In genomic region chr3:54807061-54807661, GRCm38 (mm10) we compare ENCODE assay signal across 8 mouse cellular contexts. TPM values are rescaled to one million over a fixed set of nuclear protein-coding genes. Genes with fewer than 3 reads are reported as not detected.
DNase-seq lines count a peak whose midpoint lies in the region; ATAC-seq and TF ChIP-seq lines count a peak whose summit lies in the region.

No protein-coding gene starts in this region.

- TF ChIP-seq CTCF in forebrain, postnatal 0 days (IDR thresholded peaks at IDR 0.05; ENCODE audit: low read depth) = no peak

- H3K36me3 ChIP-seq in forebrain, postnatal 0 days (ENCODE audit: insufficient read depth) = peaks cover 13% of the 10 kb centered on the region
- peaks cover 13% of the 10 kb centered on the region for H3K36me3 ChIP-seq in midbrain, embryonic 12.5 days

- ATAC-seq in forebrain, postnatal 0 days = peak; percentile 69
- ATAC-seq in midbrain, embryonic 12.5 days (ENCODE audit: low FRiP score, low read depth) = no peak; the same call in none of the 2 replicates

- H3K27me3 ChIP-seq in forebrain, postnatal 0 days (ENCODE audit: insufficient read depth, low read length) = no peaks in the 10 kb centered on the region
- no peaks in the 10 kb centered on the region for H3K27me3 ChIP-seq in midbrain, embryonic 12.5 days

- peak overlapping the region; percentile 94 for H3K4me2 ChIP-seq in forebrain, postnatal 0 days (ENCODE audit: low read depth)
- peak overlapping the region; percentile 94 for H3K4me2 ChIP-seq in midbrain, embryonic 12.5 days (replicated peaks)

- peak overlapping the region; percentile 87 for H3K9ac ChIP-seq in forebrain, postnatal 0 days
- peak overlapping the region; percentile 92 for H3K9ac ChIP-seq in midbrain, embryonic 12.5 days (replicated peaks)

- peak overlapping the region; percentile 95 for H3K27ac ChIP-seq in forebrain, postnatal 0 days (ENCODE audit: low read depth, low read length)
- H3K27ac ChIP-seq in midbrain, embryonic 12.5 days (replicated peaks) = peak overlapping the region; percentile 92

- H3K4me3 ChIP-seq in forebrain, postnatal 0 days (ENCODE audit: low read depth, low read length) = peak overlapping the region; percentile 60
- H3K4me3 ChIP-seq in midbrain, embryonic 12.5 days = peak overlapping the region; percentile 66

- peaks cover 12% of the 10 kb centered on the region; the same call in 1 of the 2 replicates for H3K4me1 ChIP-seq in forebrain, postnatal 0 days (ENCODE audit: insufficient read depth)
- H3K4me1 ChIP-seq in midbrain, embryonic 12.5 days = peaks cover 19% of the 10 kb centered on the region

- DNase-seq in gastrocnemius, adult 18-20 months (ENCODE audit: low spot score) = peak; percentile 12
- DNase-seq in gastrocnemius, adult 8-10 months (ENCODE audit: low spot score in 2 of 2) = no peak
- DNase-seq in spleen, postnatal 14 days (ENCODE audit: low spot score in 2 of 2) = peak; percentile 20 to 37
- no peak for DNase-seq in spleen, adult 18-20 months
- DNase-seq in forebrain, postnatal 0 days = no peak
- DNase-seq in layer of hippocampus, postnatal 25 days (ENCODE audit: extremely low spot score in 1 of 2, low spot score in 1 of 2) = peak; percentile 25 to 38
- no peak for DNase-seq in urinary bladder, postnatal 10 days (ENCODE audit: low spot score)

- no peaks in the 10 kb centered on the region for H3K9me3 ChIP-seq in forebrain, postnatal 0 days (ENCODE audit: low read length)
- H3K9me3 ChIP-seq in midbrain, embryonic 12.5 days = no peaks in the 10 kb centered on the region

- WGBS in forebrain, postnatal 0 days = 5% methylated on average over 56 of the region's 56 CpGs
- WGBS in midbrain, embryonic 12.5 days = 0% methylated on average over 54 of the region's 56 CpGs

RNA-seq across cellular contexts. Expression of gene Rfxap, which starts 0.4 kb away (rescaled TPM):
- 10 to 100 TPM; 24.1 to 26.6 TPM for total RNA-seq in gastrocnemius, adult 18-20 months (2021)
- total RNA-seq in gastrocnemius, adult 8-10 months (2022) = 10 to 100 TPM; 23.9 to 34.6 (median 29.8) TPM
- total RNA-seq in forebrain, postnatal 0 days (2014; rRNA removed) = 49.7 and 52.3 TPM in 2 replicates
- polyA plus RNA-seq in forebrain, postnatal 0 days (2015; fragmentation: Nextera tagmentation; extraction: Ambion mirVana) = 44.1 and 52.3 TPM in 2 replicates
- 10 to 100 TPM; 51.2 to 63.5 TPM for total RNA-seq in layer of hippocampus, postnatal 25 days (2021)
- 56.5 and 62.8 TPM in 2 replicates for polyA plus RNA-seq in midbrain, embryonic 12.5 days (2016; fragmentation: Nextera tagmentation; extraction: Ambion mirVana)

RNA-seq across cellular contexts. Expression of gene Smad9, which starts 51.8 kb away (rescaled TPM):
- total RNA-seq in gastrocnemius, adult 18-20 months (2021) = under 1 TPM; 0.18 to 0.28 TPM
- under 1 TPM; 0.05 to 0.29 (median 0.11) TPM for total RNA-seq in gastrocnemius, adult 8-10 months (2022)
- total RNA-seq in forebrain, postnatal 0 days (2014; rRNA removed) = 1.6 and 2.7 TPM in 2 replicates
- polyA plus RNA-seq in forebrain, postnatal 0 days (2015; fragmentation: Nextera tagmentation; extraction: Ambion mirVana) = 0.21 and 0.35 TPM in 2 replicates
- 1 to 10 TPM; 5.9 to 6.0 TPM for total RNA-seq in layer of hippocampus, postnatal 25 days (2021)
- 0.24 and 0.33 TPM in 2 replicates for polyA plus RNA-seq in midbrain, embryonic 12.5 days (2016; fragmentation: Nextera tagmentation; extraction: Ambion mirVana)

Comparison
In these comparisons a context has a peak if more than half of its experiments do, and no peak if none do; other contexts are left out.
1. DNase-seq: peak in gastrocnemius, adult 18-20 months (single experiment), spleen, postnatal 14 days (2 of 2) and layer of hippocampus, postnatal 25 days (2 of 2); none in gastrocnemius, adult 8-10 months (0 of 2), spleen, adult 18-20 months (0 of 2), forebrain, postnatal 0 days (single experiment) and urinary bladder, postnatal 10 days (single experiment).